Mouse (Mus musculus): ENCODE measurements around the gene Gm853.
"Not testable (repeated sequence)": the region's sequence is repeated elsewhere in the genome, so short reads cannot be mapped to it uniquely, and the experiment has no call there.

The Gm853 gene

DNA sequence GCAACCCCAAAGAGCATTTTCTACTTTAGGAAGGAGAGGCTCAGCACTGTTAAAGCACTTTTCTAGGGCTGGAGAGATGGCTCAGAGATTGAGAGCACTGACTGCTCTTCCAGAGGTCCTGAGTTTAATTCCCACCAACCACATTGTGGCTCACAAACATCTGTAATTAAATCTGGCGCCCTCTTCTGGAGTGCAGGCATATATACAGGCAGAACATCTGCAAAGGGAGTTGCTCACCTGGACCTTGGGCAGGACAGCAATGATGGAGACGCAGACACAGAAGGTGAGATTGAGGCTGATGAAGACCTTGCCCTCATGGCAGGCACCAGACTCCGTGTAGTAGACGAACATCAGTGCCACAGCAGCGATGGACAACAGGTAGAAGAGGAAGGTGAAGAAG lies 38.2 kb upstream of the Gm853 start:
- Histone ChIP-seq H3K9me3 (ENCODE audit: low read length) (no peaks in the 10 kb centered on the region), H3K4me1 (replicated peaks; ENCODE audit: low read depth, low read length) (peaks cover 23% of the 10 kb centered on the region), H3K36me3 (ENCODE audit: insufficient read depth, low read length) (0 out of 2 replicates have a peak, but pooled peaks cover under 1% of the 10 kb centered on the region), H3K4me3 (replicated peaks; ENCODE audit: low read length) (no peak overlapping the region), H3K27me3 (ENCODE audit: insufficient read depth, low read length) (peaks cover 14% of the 10 kb centered on the region)
- TF ChIP-seq POU5F1 (IDR thresholded peaks at IDR 0.05; ENCODE audit: borderline replicate concordance, low read length) (no peak), CTCF (conservative IDR thresholded peaks at IDR 0.05; ENCODE audit: low read length) (peak; percentile 84), NANOG (IDR thresholded peaks at IDR 0.05; ENCODE audit: borderline replicate concordance, low read length) (no peak)

DNA sequence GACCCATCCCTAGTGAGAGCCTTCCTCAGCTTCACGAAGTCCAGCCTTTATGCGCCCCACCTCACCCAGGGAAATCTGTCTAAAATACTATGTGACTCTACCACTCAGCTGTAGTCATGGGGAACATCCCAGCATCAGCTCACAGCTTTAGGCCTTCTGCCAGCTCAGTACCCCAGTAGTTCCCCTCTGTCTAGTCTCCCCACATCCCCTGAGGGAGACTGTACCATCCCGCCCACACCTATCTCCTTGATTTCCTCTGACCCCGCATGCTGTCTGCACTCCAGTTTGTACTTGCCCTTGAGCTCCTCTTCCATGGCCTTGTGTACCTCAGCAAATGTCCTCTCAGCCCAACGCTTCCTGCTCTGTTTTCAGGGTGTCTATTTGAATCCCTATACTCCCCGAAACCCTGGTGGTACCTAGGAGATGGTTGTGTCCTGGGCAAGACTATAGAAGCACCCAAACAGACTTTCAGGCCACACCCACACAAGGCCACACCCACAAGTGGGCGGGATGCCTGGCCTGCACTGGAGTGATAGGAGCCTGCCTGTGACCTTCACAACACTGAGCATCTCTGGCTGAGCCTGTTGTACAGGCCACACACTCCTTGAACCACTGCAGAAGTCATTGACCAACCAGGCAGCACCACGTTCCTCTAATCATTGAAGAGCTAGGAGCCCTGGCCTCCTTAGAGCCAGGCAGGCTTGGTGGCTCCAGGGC lies 30.4 kb upstream of the Gm853 start:
- TF ChIP-seq POU5F1 (IDR thresholded peaks at IDR 0.05; ENCODE audit: borderline replicate concordance, low read length) = no peak
- TF ChIP-seq CTCF (conservative IDR thresholded peaks at IDR 0.05; ENCODE audit: low read length) = no peak
- no peak for TF ChIP-seq NANOG (IDR thresholded peaks at IDR 0.05; ENCODE audit: borderline replicate concordance, low read length)
- 0 out of 2 replicates have a peak, but pooled peaks cover 6% of the 10 kb centered on the region for H3K36me3 ChIP-seq (ENCODE audit: insufficient read depth, low read length)
- H3K9me3 ChIP-seq (ENCODE audit: low read length) = no peaks in the 10 kb centered on the region

DNA sequence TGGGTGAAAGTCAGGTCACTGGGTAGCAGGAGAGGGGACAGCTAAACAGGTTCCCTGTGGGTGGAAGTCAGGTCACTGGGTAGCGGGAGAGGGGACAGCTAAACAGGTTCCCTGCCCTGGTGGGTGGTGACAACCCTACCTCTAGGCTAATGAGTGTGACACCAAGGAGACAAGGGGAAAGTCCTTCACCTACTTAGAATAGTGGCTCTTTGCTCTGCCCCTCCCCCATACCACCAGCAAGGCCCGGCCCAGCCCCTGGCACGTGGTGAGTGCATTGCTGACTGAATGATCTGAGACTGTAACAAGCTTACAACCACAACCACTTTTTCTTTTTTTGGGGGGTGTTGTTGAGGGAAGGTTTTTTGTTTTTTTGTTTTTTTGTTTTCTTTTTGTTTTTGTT lies 29.6 kb upstream of the Gm853 start:
- TF ChIP-seq NANOG (IDR thresholded peaks at IDR 0.05; ENCODE audit: borderline replicate concordance, low read length) (no peak), POU5F1 (IDR thresholded peaks at IDR 0.05; ENCODE audit: borderline replicate concordance, low read length) (no peak)
- no peaks in the 10 kb centered on the region for H3K9me3 ChIP-seq (ENCODE audit: low read length)
- H3K4me3 ChIP-seq (replicated peaks; ENCODE audit: low read length) = peak overlapping the region; percentile 67
- H3K4me1 ChIP-seq (replicated peaks; ENCODE audit: low read depth, low read length) = peaks cover 45% of the 10 kb centered on the region
- H3K27me3 ChIP-seq (ENCODE audit: insufficient read depth, low read length) = no peaks in the 10 kb centered on the region
- H3K36me3 ChIP-seq (ENCODE audit: insufficient read depth, low read length) = 0 out of 2 replicates have a peak, but pooled peaks cover 6% of the 10 kb centered on the region

More for the DNA sequence above, 30.4 kb upstream of the Gm853 start:
- Histone ChIP-seq H3K4me3 (replicated peaks; ENCODE audit: low read length) (peak overlapping the region; percentile 67), H3K4me1 (replicated peaks; ENCODE audit: low read depth, low read length) (peaks cover 44% of the 10 kb centered on the region), H3K27me3 (ENCODE audit: insufficient read depth, low read length) (no peaks in the 10 kb centered on the region)

DNA sequence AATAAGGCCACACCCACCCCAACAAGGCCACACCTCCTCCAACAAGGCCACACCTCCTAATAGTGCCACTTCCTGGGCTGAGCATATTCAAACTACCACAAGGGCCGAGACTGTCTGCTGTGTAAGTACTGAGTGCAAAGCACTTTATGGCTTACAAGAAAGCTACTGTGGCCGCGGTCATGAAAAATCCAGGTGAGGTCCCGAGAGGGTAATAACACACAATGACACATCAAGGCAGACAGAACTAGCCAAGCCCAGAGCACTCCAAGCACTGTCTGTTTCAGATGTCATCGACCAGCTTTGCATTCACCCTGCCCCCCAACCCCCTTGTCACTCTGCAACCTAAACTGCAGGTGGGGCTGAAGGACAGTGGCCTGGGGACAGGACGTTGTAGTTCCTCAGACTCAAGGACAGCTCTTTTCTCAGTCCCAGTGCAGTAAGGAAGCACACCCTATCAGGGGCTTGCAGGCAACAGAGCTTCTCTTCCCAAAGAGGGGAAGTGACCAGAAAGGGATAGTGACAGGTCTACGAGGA lies 29.0 kb upstream of the Gm853 start:
- H3K9me3 ChIP-seq (ENCODE audit: low read length) = no peaks in the 10 kb centered on the region
- H3K36me3 ChIP-seq (ENCODE audit: insufficient read depth, low read length) = 0 out of 2 replicates have a peak, but pooled peaks cover 6% of the 10 kb centered on the region
- H3K4me3 ChIP-seq (replicated peaks; ENCODE audit: low read length) = peak overlapping the region; percentile 67
- peaks cover 48% of the 10 kb centered on the region for H3K4me1 ChIP-seq (replicated peaks; ENCODE audit: low read depth, low read length)
- TF ChIP-seq CTCF (conservative IDR thresholded peaks at IDR 0.05; ENCODE audit: low read length) = no peak
- no peak for TF ChIP-seq NANOG (IDR thresholded peaks at IDR 0.05; ENCODE audit: borderline replicate concordance, low read length)
- TF ChIP-seq POU5F1 (IDR thresholded peaks at IDR 0.05; ENCODE audit: borderline replicate concordance, low read length) = no peak
- no peaks in the 10 kb centered on the region for H3K27me3 ChIP-seq (ENCODE audit: insufficient read depth, low read length)

DNA sequence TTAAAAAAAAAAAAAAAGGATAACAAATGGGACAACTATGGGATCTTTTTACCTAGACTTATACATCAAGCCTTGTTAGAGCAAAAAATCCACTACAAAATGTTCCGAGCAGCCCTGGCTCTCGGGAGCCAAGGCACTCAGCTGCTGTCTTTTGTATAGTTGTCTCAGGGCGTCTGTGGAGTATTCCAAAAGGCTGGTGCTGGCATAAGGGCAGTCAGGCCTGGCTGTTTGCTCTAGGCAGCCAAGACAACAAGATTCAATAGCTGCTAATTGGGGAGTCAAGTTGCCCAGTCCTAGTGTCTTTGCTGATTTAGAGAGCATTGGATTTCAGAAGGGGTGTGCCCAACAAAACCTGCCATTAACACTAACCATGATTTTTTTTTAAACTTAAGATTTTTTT lies 26.4 kb upstream of the Gm853 start:
- peaks cover 47% of the 10 kb centered on the region for H3K4me1 ChIP-seq (replicated peaks; ENCODE audit: low read depth, low read length)
- H3K27me3 ChIP-seq (ENCODE audit: insufficient read depth, low read length) = peaks cover 3% of the 10 kb centered on the region; the same call in 1 of the 2 replicates
- no peaks in the 10 kb centered on the region for H3K36me3 ChIP-seq (ENCODE audit: insufficient read depth, low read length)
- TF ChIP-seq POU5F1 (IDR thresholded peaks at IDR 0.05; ENCODE audit: borderline replicate concordance, low read length) = no peak
- H3K4me3 ChIP-seq (replicated peaks; ENCODE audit: low read length) = no peak overlapping the region
- no peaks in the 10 kb centered on the region for H3K9me3 ChIP-seq (ENCODE audit: low read length)

DNA sequence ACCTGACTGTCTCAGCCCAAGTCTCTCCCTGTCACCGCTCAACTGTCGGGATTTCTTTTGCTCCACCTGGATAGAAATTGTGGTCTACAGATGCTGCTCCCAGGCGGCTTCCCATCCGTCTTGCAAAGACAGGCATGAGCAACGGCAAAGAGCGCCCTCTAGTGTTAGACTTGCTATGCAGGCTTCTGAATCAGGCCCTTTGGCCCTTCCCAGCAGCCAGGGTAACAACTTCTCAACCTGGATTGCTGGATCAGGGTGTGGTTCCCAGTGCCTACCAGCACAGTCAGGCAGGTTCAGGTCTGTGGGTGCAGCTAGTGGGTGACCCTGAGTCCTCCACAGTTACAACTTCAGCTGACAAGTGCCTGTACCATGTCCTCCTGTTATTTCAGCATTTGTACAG lies 23.9 kb upstream of the Gm853 start:
- no peaks in the 10 kb centered on the region for H3K36me3 ChIP-seq (ENCODE audit: insufficient read depth, low read length)
- H3K4me1 ChIP-seq (replicated peaks; ENCODE audit: low read depth, low read length) = peaks cover 26% of the 10 kb centered on the region
- TF ChIP-seq CTCF (conservative IDR thresholded peaks at IDR 0.05; ENCODE audit: low read length) = peak; percentile 96
- TF ChIP-seq POU5F1 (IDR thresholded peaks at IDR 0.05; ENCODE audit: borderline replicate concordance, low read length) = no peak
- no peak for TF ChIP-seq NANOG (IDR thresholded peaks at IDR 0.05; ENCODE audit: borderline replicate concordance, low read length)
- no peaks in the 10 kb centered on the region for H3K9me3 ChIP-seq (ENCODE audit: low read length)
- no peak overlapping the region for H3K4me3 ChIP-seq (replicated peaks; ENCODE audit: low read length)
- H3K27me3 ChIP-seq (ENCODE audit: insufficient read depth, low read length) = peaks cover 3% of the 10 kb centered on the region; the same call in 1 of the 2 replicates

DNA sequence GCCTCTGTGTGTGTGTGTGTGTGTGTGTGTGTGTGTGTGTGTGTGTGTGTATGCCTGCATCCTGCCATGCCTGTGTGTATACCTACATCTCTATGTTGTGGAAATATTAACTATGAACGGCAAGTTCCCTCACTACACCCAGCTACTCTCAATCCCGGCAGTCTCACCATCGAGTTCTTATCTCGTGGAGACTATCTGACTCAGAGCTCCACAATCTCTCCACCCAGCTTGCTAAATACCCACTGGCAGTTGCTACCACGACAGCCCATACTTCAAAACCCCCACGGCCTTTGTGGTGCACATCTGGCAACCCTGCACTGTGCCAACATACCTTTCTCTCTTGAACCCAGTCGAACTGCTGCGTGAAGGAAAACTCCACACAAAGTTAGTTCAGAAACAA lies 22.5 kb upstream of the Gm853 start:
- H3K27me3 ChIP-seq (ENCODE audit: insufficient read depth, low read length) = peaks cover 3% of the 10 kb centered on the region; the same call in 1 of the 2 replicates
- H3K4me3 ChIP-seq (replicated peaks; ENCODE audit: low read length) = no peak overlapping the region
- H3K9me3 ChIP-seq (ENCODE audit: low read length) = no peaks in the 10 kb centered on the region
- H3K36me3 ChIP-seq (ENCODE audit: insufficient read depth, low read length) = no peaks in the 10 kb centered on the region
- peaks cover 21% of the 10 kb centered on the region for H3K4me1 ChIP-seq (replicated peaks; ENCODE audit: low read depth, low read length)
- TF ChIP-seq CTCF (conservative IDR thresholded peaks at IDR 0.05; ENCODE audit: low read length) (no peak), POU5F1 (IDR thresholded peaks at IDR 0.05; ENCODE audit: borderline replicate concordance, low read length) (no peak), NANOG (IDR thresholded peaks at IDR 0.05; ENCODE audit: borderline replicate concordance, low read length) (no peak)

DNA sequence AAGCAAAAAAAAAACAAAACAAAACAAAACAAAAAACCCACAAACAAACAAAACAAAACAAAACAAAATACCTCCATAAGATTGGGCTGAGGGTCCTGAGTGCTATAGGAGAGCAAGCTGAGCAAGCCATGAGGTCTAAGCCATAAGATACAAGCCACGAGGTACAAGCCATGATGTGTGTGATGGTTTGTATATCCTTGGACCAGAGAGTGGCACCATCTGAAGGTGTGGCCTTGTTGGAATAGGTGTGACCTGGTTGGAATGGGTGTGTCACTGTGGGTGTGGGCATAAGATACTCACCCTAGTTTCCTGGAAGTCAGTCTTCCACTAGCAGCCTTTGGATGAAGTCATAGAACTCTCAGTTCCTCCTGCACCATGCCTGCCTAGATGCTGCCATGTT lies 21.4 kb upstream of the Gm853 start:
- peaks cover 21% of the 10 kb centered on the region for H3K4me1 ChIP-seq (replicated peaks; ENCODE audit: low read depth, low read length)
- H3K4me3 ChIP-seq (replicated peaks; ENCODE audit: low read length); H3K9me3 ChIP-seq (ENCODE audit: low read length); H3K27me3 ChIP-seq (ENCODE audit: insufficient read depth, low read length); H3K36me3 ChIP-seq (ENCODE audit: insufficient read depth, low read length): not testable (repeated sequence)

DNA sequence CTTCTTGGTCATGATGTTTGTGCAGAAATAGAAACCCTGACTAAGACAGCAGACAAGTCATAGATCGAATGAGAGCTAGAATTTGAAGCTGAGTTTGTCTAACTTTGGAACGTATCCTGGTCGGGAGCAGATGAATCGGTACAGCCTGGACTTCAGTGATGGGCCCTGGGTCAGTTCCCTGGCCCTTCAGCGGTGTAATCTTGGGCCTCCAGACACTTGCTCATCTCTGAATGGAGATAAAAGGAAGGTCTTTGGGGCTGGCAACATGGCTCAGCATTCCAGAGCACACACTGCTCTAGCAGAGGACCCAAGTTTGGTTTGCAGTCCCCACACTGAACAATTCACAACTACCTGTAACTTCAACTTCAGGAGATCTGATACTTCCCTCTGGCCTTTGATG lies 20.8 kb upstream of the Gm853 start:
- TF ChIP-seq NANOG (IDR thresholded peaks at IDR 0.05; ENCODE audit: borderline replicate concordance, low read length) (no peak), POU5F1 (IDR thresholded peaks at IDR 0.05; ENCODE audit: borderline replicate concordance, low read length) (no peak), CTCF (conservative IDR thresholded peaks at IDR 0.05; ENCODE audit: low read length) (no peak)
- peaks cover 3% of the 10 kb centered on the region; the same call in 1 of the 2 replicates for H3K27me3 ChIP-seq (ENCODE audit: insufficient read depth, low read length)
- no peaks in the 10 kb centered on the region for H3K9me3 ChIP-seq (ENCODE audit: low read length)
- peaks cover 21% of the 10 kb centered on the region for H3K4me1 ChIP-seq (replicated peaks; ENCODE audit: low read depth, low read length)
- H3K4me3 ChIP-seq (replicated peaks; ENCODE audit: low read length) = no peak overlapping the region
- no peaks in the 10 kb centered on the region for H3K36me3 ChIP-seq (ENCODE audit: insufficient read depth, low read length)

Data from E14TG2a.4 (cell line).